Comparison of ENCODE assay signal across 19 mouse cellular contexts in genomic region chr11:47110314-47110713, GRCm38 (mm10).
A peak's percentile ranks its signal among the peaks of the same experiment; 100 is the strongest.
DNase-seq lines count a peak whose midpoint lies in the region; ATAC-seq and TF ChIP-seq lines count a peak whose summit lies in the region.
"Had no signal": no experiment of that assay in that cellular context is flagged by ENCODE, and none has a peak within 500 bp of the region (broad histone marks: within the 10 kb centered on the region; RNA-seq: fewer than 3 reads in every experiment).

No protein-coding gene starts in this region.

- H3K36me3 ChIP-seq in lung, embryonic 15.5 days = no peaks in the 10 kb centered on the region
- H3K36me3 ChIP-seq in forebrain, postnatal 0 days (ENCODE audit: insufficient read depth) = no peaks in the 10 kb centered on the region
- H3K36me3 ChIP-seq: hindbrain, embryonic 13.5 days; liver, embryonic 12.5 days; neural tube, embryonic 13.5 days had no signal

- no peak overlapping the region for H3K9ac ChIP-seq in lung, embryonic 15.5 days
- H3K9ac ChIP-seq in forebrain, postnatal 0 days = no peak overlapping the region
- H3K9ac ChIP-seq: forebrain, embryonic 13.5 days; hindbrain, embryonic 13.5 days; liver, embryonic 12.5 days; neural tube, embryonic 13.5 days had no signal

- no peaks in the 10 kb centered on the region for H3K27me3 ChIP-seq in lung, embryonic 15.5 days
- H3K27me3 ChIP-seq in forebrain, postnatal 0 days (ENCODE audit: insufficient read depth, low read length) = no peaks in the 10 kb centered on the region
- H3K27me3 ChIP-seq: forebrain, embryonic 13.5 days; hindbrain, embryonic 13.5 days; liver, embryonic 12.5 days; megakaryocyte, embryonic 14.5 days; neural tube, embryonic 13.5 days had no signal

- no peak overlapping the region for H3K4me2 ChIP-seq in lung, embryonic 15.5 days
- no peak overlapping the region for H3K4me2 ChIP-seq in forebrain, postnatal 0 days (ENCODE audit: low read depth)
- H3K4me2 ChIP-seq: forebrain, embryonic 13.5 days; hindbrain, embryonic 13.5 days; liver, embryonic 12.5 days; neural tube, embryonic 13.5 days had no signal

- intact Hi-C loops in left cerebral cortex, postnatal 4 days (cut with DNase I) = no loop called here

- peak; percentile 84 for ATAC-seq in lung, embryonic 15.5 days (ENCODE audit: borderline replicate concordance, extremely low read depth, low FRiP score, low TSS enrichment)
- no peak for ATAC-seq in forebrain, postnatal 0 days
- no peak for ATAC-seq in granulocyte monocyte progenitor cell, adult 5-6 weeks (replicated peaks; ENCODE audit: poor library complexity, severe bottlenecking)
- ATAC-seq: CD4-positive, CD25-positive, alpha-beta regulatory T cell, adult 4 months; forebrain, embryonic 13.5 days; intestine, embryonic 16.5 days; liver, embryonic 12.5 days had no signal

- H3K27ac ChIP-seq in lung, embryonic 15.5 days = peak overlapping the region; percentile 41
- H3K27ac ChIP-seq in forebrain, postnatal 0 days (ENCODE audit: low read depth, low read length) = no peak overlapping the region
- H3K27ac ChIP-seq: forebrain, embryonic 13.5 days; hindbrain, embryonic 13.5 days; layer of hippocampus, adult 2 months; liver, embryonic 12.5 days; neural tube, embryonic 13.5 days had no signal

- TF ChIP-seq CTCF in forebrain, postnatal 0 days (IDR thresholded peaks at IDR 0.05; ENCODE audit: low read depth) = no peak

- H3K9me3 ChIP-seq in lung, embryonic 15.5 days = no peaks in the 10 kb centered on the region
- no peaks in the 10 kb centered on the region for H3K9me3 ChIP-seq in forebrain, postnatal 0 days (ENCODE audit: low read length)
- H3K9me3 ChIP-seq: forebrain, embryonic 13.5 days; hindbrain, embryonic 13.5 days; liver, embryonic 12.5 days; megakaryocyte, embryonic 14.5 days; neural tube, embryonic 13.5 days had no signal

- peak; percentile 26 for DNase-seq in heart, postnatal 4 days
- no peak for DNase-seq in heart, adult 9 months (ENCODE audit: low spot score in 2 of 2)
- DNase-seq in lung, postnatal 25 days (ENCODE audit: low spot score) = no peak
- DNase-seq in left cerebral cortex, postnatal 4 days = peak; percentile 10
- DNase-seq in right cerebral cortex, postnatal 10 days (ENCODE audit: low spot score in 2 of 2) = peak; percentile 67 to 71
- DNase-seq in forebrain, postnatal 0 days = no peak
- DNase-seq: adrenal gland, postnatal 25 days; cerebellum, adult 9-11 months; thymus, postnatal 4 days had no signal

- no peak overlapping the region for H3K4me3 ChIP-seq in lung, embryonic 15.5 days
- H3K4me3 ChIP-seq in forebrain, postnatal 0 days (ENCODE audit: low read depth, low read length) = no peak overlapping the region
- H3K4me3 ChIP-seq: forebrain, embryonic 13.5 days; hindbrain, embryonic 13.5 days; layer of hippocampus, adult 2 months; liver, embryonic 12.5 days; megakaryocyte, embryonic 14.5 days; neural tube, embryonic 13.5 days had no signal

- peaks cover 8% of the 10 kb centered on the region for H3K4me1 ChIP-seq in lung, embryonic 15.5 days
- H3K4me1 ChIP-seq in forebrain, postnatal 0 days (ENCODE audit: insufficient read depth) = no peaks in the 10 kb centered on the region
- H3K4me1 ChIP-seq: forebrain, embryonic 13.5 days; liver, embryonic 12.5 days; megakaryocyte, embryonic 14.5 days; neural tube, embryonic 13.5 days had no signal

Comparison
In these comparisons a context has a peak if more than half of its experiments do, and no peak if none do; other contexts are left out.
1. DNase-seq: peak in heart, postnatal 4 days (single experiment), left cerebral cortex, postnatal 4 days (single experiment) and right cerebral cortex, postnatal 10 days (2 of 2); none in heart, adult 9 months (0 of 2), lung, postnatal 25 days (single experiment) and forebrain, postnatal 0 days (single experiment).